Mouse (Mus musculus) heart, embryonic 13.5 days (tissue): ENCODE measurements around the gene Pla2g4f. TPM values are rescaled to one million over a fixed set of nuclear protein-coding genes. Genes with fewer than 3 reads are reported as not detected.

Source experiments
- ATAC-seq: fragments of 200-750 bp; cut with Nextera tagmentation; 2 replicates; pipeline ENCODE4 v1.8.0; 2017; ENCODE audit warnings: moderate TSS enrichment; ENCODE audit not compliant: insufficient number of reproducible peaks, low FRiP score, low TSS enrichment; ENCODE audit errors: extremely low read depth
- H3K27ac ChIP-seq: fragments of 300-500 bp; sonication (generic); replicated peaks from 2 replicates; pipeline ENCODE4 v1.5.1; 2015; ENCODE audit warnings: moderate library complexity, mild to moderate bottlenecking, inconsistent platforms
- H3K27me3 ChIP-seq: fragments of 300-500 bp; sonication (generic); replicated peaks from 2 replicates; pipeline ENCODE4 v1.6.1; 2015; ENCODE audit warnings: mild to moderate bottlenecking, inconsistent platforms
- H3K36me3 ChIP-seq: fragments of 300-500 bp; sonication (generic); 2 replicates; pipeline ENCODE4 v1.6.1; 2015; ENCODE audit warnings: mild to moderate bottlenecking, inconsistent platforms
- H3K4me1 ChIP-seq: fragments of 300-500 bp; sonication (generic); 2 replicates; pipeline ENCODE4 v1.6.1; 2015; ENCODE audit warnings: inconsistent platforms
- H3K4me2 ChIP-seq: fragments of 300-500 bp; sonication (generic); 2 replicates; pipeline ENCODE4 v1.6.1; 2015; ENCODE audit warnings: inconsistent platforms, mild to moderate bottlenecking, moderate library complexity
- H3K4me3 ChIP-seq: fragments of 300-500 bp; sonication (generic); 2 replicates; pipeline ENCODE4 v1.5.1; 2015; ENCODE audit warnings: moderate library complexity, mild to moderate bottlenecking, inconsistent platforms
- H3K9ac ChIP-seq: fragments of 300-500 bp; sonication (generic); 2 replicates; pipeline ENCODE4 v1.6.1; 2015; ENCODE audit warnings: inconsistent platforms, mild to moderate bottlenecking, moderate library complexity
- H3K9me3 ChIP-seq: fragments of 300-500 bp; sonication (generic); 2 replicates; pipeline ENCODE4 v1.6.1; 2016; ENCODE audit warnings: inconsistent platforms
- WGBS: fragments of 180-500 bp; shearing (Covaris S2); methylation state at CpG from one replicate; pipeline ENCODE4 v1.1.7; 2015; ENCODE audit warnings: mixed read lengths; 5-methylcytosine and 5-hydroxymethylcytosine counted together
- polyA plus RNA-seq: library from polyadenylated mRNA; unstranded; fragments of >200 nt; fragmentation: Nextera tagmentation; extraction: Ambion mirVana; gene quantifications from 2 replicates; pipeline ENCODE4 v1.2.1, GENCODE M21; 2015

Gene Pla2g4f
- polyA plus RNA-seq, 1 experiment from 2014 or later, result 0.05 TPM

DNA sequence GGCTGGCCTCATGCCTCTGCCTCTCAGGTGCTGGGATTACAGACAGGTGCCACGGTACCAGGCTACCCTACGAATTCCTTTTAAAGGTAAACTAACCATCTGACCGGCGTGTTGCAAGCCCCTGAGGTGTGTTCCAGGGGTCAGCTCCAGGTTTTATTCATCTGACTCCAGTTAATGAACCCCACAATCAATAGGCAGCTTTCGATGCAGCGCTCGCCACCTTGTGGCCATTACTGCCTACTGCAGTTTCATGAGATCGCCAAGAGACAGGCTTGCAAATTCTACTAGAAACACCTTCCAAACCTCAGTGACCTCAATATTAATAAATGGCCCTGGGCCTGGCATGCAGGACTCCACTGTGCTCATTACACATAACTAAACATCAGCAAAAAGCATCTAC, 34.0 kb downstream of the Pla2g4f start:
- 0 out of 2 replicates have a peak, but pooled peaks cover 3% of the 10 kb centered on the region for H3K27me3 ChIP-seq
- no peaks in the 10 kb centered on the region for H3K4me1 ChIP-seq
- H3K9ac ChIP-seq, result no peak overlapping the region
- H3K4me2 ChIP-seq, result no peak overlapping the region
- H3K27ac ChIP-seq, result no peak overlapping the region
- H3K4me3 ChIP-seq, result no peak overlapping the region
- ATAC-seq, result no peak
- 18% methylated on average over 8 of the region's 8 CpGs for WGBS
- H3K36me3 ChIP-seq, result no peaks in the 10 kb centered on the region
- no peaks in the 10 kb centered on the region for H3K9me3 ChIP-seq

DNA sequence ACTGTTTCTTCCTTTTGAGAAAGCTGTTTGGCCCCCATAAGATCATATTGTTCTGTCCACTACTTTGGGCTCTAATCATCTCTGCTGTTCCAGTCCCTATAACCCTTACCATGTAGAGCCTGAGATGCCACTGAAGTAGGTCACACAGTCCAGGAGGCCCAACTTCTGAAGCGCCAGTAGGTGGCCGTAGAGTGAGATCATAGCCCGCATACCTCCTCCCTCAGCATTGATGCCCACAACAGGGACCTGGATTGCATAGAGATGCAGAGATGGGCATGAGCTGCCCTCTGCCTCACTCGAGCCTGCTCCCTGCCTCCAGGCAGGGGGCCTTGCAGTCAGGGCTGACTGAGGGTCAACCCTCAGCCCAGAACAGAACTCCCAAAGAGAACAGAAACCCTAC, 37.0 kb downstream of the Pla2g4f start:
- Histone ChIP-seq H3K36me3 (no peaks in the 10 kb centered on the region), H3K27ac (no peak overlapping the region), H3K27me3 (0 out of 2 replicates have a peak, but pooled peaks cover 3% of the 10 kb centered on the region), H3K9me3 (no peaks in the 10 kb centered on the region), H3K4me3 (no peak overlapping the region), H3K4me2 (no peak overlapping the region), H3K4me1 (no peaks in the 10 kb centered on the region), H3K9ac (no peak overlapping the region)
- no peak for ATAC-seq
- 69% methylated on average over 4 of the region's 4 CpGs for WGBS

- Histone ChIP-seq H3K27ac (no peak overlapping the region), H3K4me2 (peak overlapping the region; percentile 59), H3K4me1 (peaks cover 7% of the 10 kb centered on the region; the same call in 1 of the 2 replicates), H3K4me3 (peak overlapping the region; percentile 29), H3K9me3 (no peaks in the 10 kb centered on the region), H3K9ac (peak overlapping the region; percentile 41; the same call in 1 of the 2 replicates), H3K36me3 (no peaks in the 10 kb centered on the region), H3K27me3 (peaks cover 26% of the 10 kb centered on the region)
- 1% methylated on average over 9 of the region's 9 CpGs for WGBS
- no peak for ATAC-seq
Observed at GRCm38 (mm10) chr2:120268635-120269034, 45.3 kb downstream of the Pla2g4f start.

DNA sequence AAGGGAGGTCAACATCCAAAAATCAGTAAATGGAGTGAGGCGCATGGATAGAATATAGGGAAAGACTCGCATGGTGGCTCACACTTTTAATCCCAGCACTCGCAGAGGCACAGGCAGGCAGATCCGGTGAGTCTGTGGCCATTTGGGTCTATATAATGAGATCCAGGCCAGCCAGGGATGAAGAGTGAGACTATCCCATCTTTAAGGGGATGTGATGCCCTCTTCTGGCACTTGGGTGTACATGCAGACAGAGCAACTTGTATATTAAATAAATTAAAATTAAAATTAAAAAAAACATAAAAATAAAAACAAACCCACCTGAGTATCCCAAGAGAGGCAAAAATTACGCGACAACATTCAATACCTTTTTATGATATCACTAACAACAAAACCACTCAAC, 48.4 kb downstream of the Pla2g4f start:
- Histone ChIP-seq H3K4me2 (no peak overlapping the region), H3K9ac (no peak overlapping the region), H3K4me3 (no peak overlapping the region), H3K9me3 (no peaks in the 10 kb centered on the region), H3K36me3 (no peaks in the 10 kb centered on the region), H3K4me1 (peaks cover 7% of the 10 kb centered on the region; the same call in 1 of the 2 replicates), H3K27ac (no peak overlapping the region), H3K27me3 (peaks cover 29% of the 10 kb centered on the region)
- no peak for ATAC-seq
- 59% methylated on average over 6 of the region's 6 CpGs for WGBS

- no peak overlapping the region for H3K27ac ChIP-seq
- H3K27me3 ChIP-seq, result peaks cover 29% of the 10 kb centered on the region
- H3K4me2 ChIP-seq, result no peak overlapping the region
- H3K9me3 ChIP-seq, result no peaks in the 10 kb centered on the region
- H3K9ac ChIP-seq, result no peak overlapping the region
- H3K4me3 ChIP-seq, result no peak overlapping the region
- ATAC-seq, result no peak
- H3K4me1 ChIP-seq, result peaks cover 7% of the 10 kb centered on the region; the same call in 1 of the 2 replicates
- WGBS, result 45% methylated on average over 10 of the region's 10 CpGs
- no peaks in the 10 kb centered on the region for H3K36me3 ChIP-seq
Observed at GRCm38 (mm10) chr2:120264858-120265257, 49.1 kb downstream of the Pla2g4f start.

DNA sequence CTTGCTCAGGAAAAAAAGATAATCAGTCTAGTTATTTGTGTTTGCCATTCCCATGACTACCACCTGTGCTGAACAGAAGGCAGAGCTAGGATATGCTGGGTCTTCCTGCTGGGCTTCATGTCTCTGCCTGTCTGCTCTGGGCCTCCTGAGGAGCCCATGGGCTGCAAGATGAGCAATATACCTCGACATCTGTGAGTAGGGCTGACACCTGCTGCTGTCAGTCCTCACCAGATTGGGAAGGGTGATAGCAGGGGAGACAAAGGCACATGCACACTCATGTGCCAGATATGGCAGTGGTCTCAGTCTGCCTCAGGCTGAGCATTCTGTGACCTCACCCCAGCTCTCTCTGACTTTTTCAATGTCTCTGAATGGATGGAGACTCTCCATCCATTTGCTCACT, 51.1 kb downstream of the Pla2g4f start:
- Histone ChIP-seq H3K4me3 (no peak overlapping the region), H3K27ac (no peak overlapping the region), H3K4me1 (no peaks in the 10 kb centered on the region), H3K4me2 (no peak overlapping the region), H3K36me3 (no peaks in the 10 kb centered on the region), H3K9ac (no peak overlapping the region), H3K27me3 (peaks cover 14% of the 10 kb centered on the region; the same call in 1 of the 2 replicates), H3K9me3 (no peaks in the 10 kb centered on the region)
- ATAC-seq, result no peak
- 18% methylated on average over 1 of the region's 1 CpGs for whole genome bisulfite sequencing

- WGBS, result 67% methylated on average over 3 of the region's 3 CpGs
Observed at GRCm38 (mm10) chr2:120261346-120261745, 52.6 kb downstream of the Pla2g4f start.

GRCm38 (mm10) chr2:120256259-120256658, 57.7 kb downstream of the Pla2g4f start:
- H3K9ac ChIP-seq, result no peak overlapping the region
- no peaks in the 10 kb centered on the region for H3K9me3 ChIP-seq
- ATAC-seq, result no peak
- H3K4me3 ChIP-seq, result no peak overlapping the region
- no peaks in the 10 kb centered on the region for H3K4me1 ChIP-seq
- H3K4me2 ChIP-seq, result no peak overlapping the region
- peaks cover 3% of the 10 kb centered on the region; the same call in 1 of the 2 replicates for H3K27me3 ChIP-seq
- no peak overlapping the region for H3K27ac ChIP-seq
- H3K36me3 ChIP-seq, result no peaks in the 10 kb centered on the region

More at GRCm38 (mm10) chr2:120261346-120261745, 52.6 kb downstream of the Pla2g4f start:
- H3K4me1 ChIP-seq, result no peaks in the 10 kb centered on the region
- no peak overlapping the region for H3K9ac ChIP-seq
- no peaks in the 10 kb centered on the region for H3K9me3 ChIP-seq
- H3K27me3 ChIP-seq, result peaks cover 8% of the 10 kb centered on the region; the same call in 1 of the 2 replicates
- no peak overlapping the region for H3K4me2 ChIP-seq
- ATAC-seq, result no peak
- H3K36me3 ChIP-seq, result no peaks in the 10 kb centered on the region
- H3K4me3 ChIP-seq, result no peak overlapping the region
- H3K27ac ChIP-seq, result no peak overlapping the region

DNA sequence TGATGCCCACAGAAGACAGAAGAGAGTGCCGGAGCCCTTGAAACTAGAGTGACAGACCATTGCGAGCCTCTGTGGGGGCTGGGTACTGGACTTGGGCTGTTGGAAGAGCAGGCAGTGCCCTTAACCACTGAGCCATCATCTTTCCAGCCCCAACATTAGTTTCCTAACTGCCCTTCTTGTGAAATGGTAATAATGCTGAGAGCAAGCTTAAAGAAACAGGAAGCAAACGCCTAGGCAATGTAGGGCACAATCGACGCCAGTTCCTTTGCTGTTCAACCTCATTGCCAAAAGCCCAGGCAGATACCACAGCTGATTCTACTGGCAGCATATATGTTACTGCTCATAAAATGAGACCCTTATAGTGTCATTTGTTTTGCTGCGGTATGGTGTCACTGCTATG, 61.3 kb downstream of the Pla2g4f start:
- no peak overlapping the region for H3K27ac ChIP-seq
- no peak overlapping the region for H3K4me3 ChIP-seq
- H3K4me2 ChIP-seq, result no peak overlapping the region
- H3K36me3 ChIP-seq, result no peaks in the 10 kb centered on the region
- H3K4me1 ChIP-seq, result no peaks in the 10 kb centered on the region
- peaks cover 3% of the 10 kb centered on the region; the same call in 1 of the 2 replicates for H3K27me3 ChIP-seq
- no peak for ATAC-seq
- 85% methylated on average over 6 of the region's 6 CpGs for WGBS
- H3K9ac ChIP-seq, result no peak overlapping the region
- H3K9me3 ChIP-seq, result no peaks in the 10 kb centered on the region

Other genes starting within 250 kb of the Pla2g4f start
- gene Ehd4, start 159.6 kb downstream of the Pla2g4f start, polyA plus RNA-seq, result 164 and 183 TPM in 2 replicates
- 1.1 and 1.2 TPM in 2 replicates for gene Pla2g4e, start 68.8 kb downstream of the Pla2g4f start, polyA plus RNA-seq
- gene Pla2g4d, start 25.0 kb downstream of the Pla2g4f start, polyA plus RNA-seq, result not detected in 2 replicates
- gene Vps39, start 39.0 kb upstream of the Pla2g4f start, polyA plus RNA-seq, result 15.4 and 16.0 TPM in 2 replicates
- 8.7 and 9.1 TPM in 2 replicates for gene Ganc, start 89.7 kb upstream of the Pla2g4f start, polyA plus RNA-seq
- gene Tmem87a, start 89.9 kb upstream of the Pla2g4f start, polyA plus RNA-seq, result 4.6 and 5.5 TPM in 2 replicates
- gene Capn3, start 141.9 kb upstream of the Pla2g4f start, polyA plus RNA-seq, result 3.4 and 3.9 TPM in 2 replicates
- 40.0 and 41.9 TPM in 2 replicates for gene Zfp106, start 249.7 kb upstream of the Pla2g4f start, polyA plus RNA-seq